ENCODE assay signal across 32 mouse cellular contexts in genomic region chr8:119351647-119352046, GRCm38 (mm10).
"Had no signal": no experiment of that assay in that cellular context is flagged by ENCODE, and none has a peak within 500 bp of the region (broad histone marks: within the 10 kb centered on the region; RNA-seq: fewer than 3 reads in every experiment).

No protein-coding gene starts in this region.

- H3K27me3 ChIP-seq: limb, embryonic 12.5 days; limb, embryonic 13.5 days; limb, embryonic 15.5 days; liver, embryonic 12.5 days; liver, embryonic 13.5 days; liver, embryonic 15.5 days; lung, embryonic 15.5 days; megakaryocyte, embryonic 14.5 days; midbrain, embryonic 12.5 days; midbrain, embryonic 13.5 days; midbrain, embryonic 15.5 days; neural tube, embryonic 12.5 days had no signal

- DNase-seq: left cerebral cortex, postnatal 4 days; liver; liver, embryonic 13.5 days; liver, postnatal 0 days; lung, adult 18-20 months; lung, adult 2 months; lung, embryonic 14.5 days; lung, postnatal 10 days; lung, postnatal 14 days; lung, postnatal 36 days; lung, postnatal 4 days; midbrain, embryonic 14.5 days had no signal

- ATAC-seq: liver, embryonic 12.5 days; liver, postnatal 0 days; lung, postnatal 0 days; midbrain, embryonic 13.5 days; midbrain, embryonic 15.5 days; midbrain, embryonic 16.5 days had no signal

- H3K9me3 ChIP-seq: limb, embryonic 10.5 days; limb, embryonic 12.5 days; limb, embryonic 13.5 days; limb, embryonic 15.5 days; liver, embryonic 12.5 days; liver, embryonic 13.5 days; liver, embryonic 15.5 days; lung, embryonic 15.5 days; megakaryocyte, embryonic 14.5 days; midbrain, embryonic 10.5 days; midbrain, embryonic 12.5 days; midbrain, embryonic 13.5 days; midbrain, embryonic 15.5 days; neural tube, embryonic 12.5 days had no signal

- H3K9ac ChIP-seq: limb, embryonic 12.5 days; limb, embryonic 13.5 days; limb, embryonic 15.5 days; liver, embryonic 12.5 days; liver, embryonic 13.5 days; liver, embryonic 14.5 days; liver, embryonic 15.5 days; liver, postnatal 0 days; lung, embryonic 14.5 days; lung, embryonic 15.5 days; midbrain, embryonic 12.5 days; midbrain, embryonic 13.5 days; midbrain, embryonic 15.5 days; neural tube, embryonic 12.5 days had no signal

- H3K4me3 ChIP-seq: limb, embryonic 10.5 days; limb, embryonic 12.5 days; limb, embryonic 13.5 days; limb, embryonic 15.5 days; liver, embryonic 12.5 days; liver, embryonic 13.5 days; liver, embryonic 15.5 days; lung, embryonic 15.5 days; megakaryocyte, embryonic 14.5 days; midbrain, embryonic 10.5 days; midbrain, embryonic 12.5 days; midbrain, embryonic 13.5 days; midbrain, embryonic 15.5 days; myocyte; neural tube, embryonic 12.5 days had no signal

- H3K4me1 ChIP-seq: limb, embryonic 10.5 days; limb, embryonic 12.5 days; limb, embryonic 13.5 days; limb, embryonic 15.5 days; lung, embryonic 15.5 days; midbrain, embryonic 10.5 days; midbrain, embryonic 12.5 days; midbrain, embryonic 13.5 days; midbrain, embryonic 15.5 days; neural tube, embryonic 12.5 days had no signal

- H3K27ac ChIP-seq: limb, embryonic 10.5 days; limb, embryonic 12.5 days; limb, embryonic 13.5 days; limb, embryonic 15.5 days; liver, embryonic 12.5 days; liver, embryonic 13.5 days; liver, embryonic 14.5 days; liver, embryonic 15.5 days; lung, embryonic 15.5 days; macrophage; midbrain, embryonic 10.5 days; midbrain, embryonic 12.5 days; midbrain, embryonic 13.5 days; midbrain, embryonic 15.5 days; neural tube, embryonic 12.5 days had no signal

- H3K4me2 ChIP-seq: limb, embryonic 12.5 days; limb, embryonic 13.5 days; limb, embryonic 15.5 days; liver, embryonic 11.5 days; liver, embryonic 12.5 days; liver, embryonic 13.5 days; liver, embryonic 15.5 days; lung, embryonic 14.5 days; lung, embryonic 15.5 days; midbrain, embryonic 11.5 days; midbrain, embryonic 12.5 days; midbrain, embryonic 13.5 days; midbrain, embryonic 15.5 days; neural tube, embryonic 12.5 days had no signal
